Mouse (Mus musculus) bone marrow macrophage, adult 2 months (primary cell): Measurements from ENCODE around the gene Inca1. TPM values are rescaled to one million over a fixed set of nuclear protein-coding genes. Genes with fewer than 3 reads are reported as not detected.

Experiments used
- H3K27ac ChIP-seq: 2 replicates; pipeline ENCODE4 v1.5.1; 2012; ENCODE audit warnings: low read depth, low read length; ENCODE audit not compliant: insufficient read depth
- H3K4me1 ChIP-seq: 2 replicates; pipeline ENCODE4 v1.6.1; 2012; ENCODE audit warnings: low read length; ENCODE audit not compliant: control insufficient read depth, insufficient read depth
- H3K4me3 ChIP-seq: 2 replicates; pipeline ENCODE4 v1.5.1; 2012; ENCODE audit warnings: mild to moderate bottlenecking, low read length, moderate library complexity; ENCODE audit not compliant: insufficient read depth
- CTCF ChIP-seq: IDR thresholded peaks from 2 replicates; pipeline ENCODE4 v1.5.1; 2012; ENCODE audit warnings: low read depth, mild to moderate bottlenecking, low read length, moderate library complexity
- POLR2A ChIP-seq: IDR thresholded peaks from 2 replicates; pipeline ENCODE4 v1.6.1; 2012; ENCODE audit warnings: mild to moderate bottlenecking, low read depth, low read length, borderline replicate concordance
- polyA plus RNA-seq: library from polyadenylated mRNA; stranded (reverse); fragments of >200 nt; gene quantifications from 2 replicates; pipeline ENCODE4 v1.2.4, GENCODE M21; 2012; ENCODE audit not compliant: missing spikeins, insufficient read depth, insufficient read length

Inca1 gene
- polyA plus RNA-seq, 1 experiment = not detected

GRCm38 (mm10) chr11:70654923-70655570 lies 44.9 kb downstream of the Inca1 start:
- Histone ChIP-seq H3K4me3 (peak overlapping the region; percentile 84), H3K4me1 (peaks cover 40% of the 10 kb centered on the region), H3K27ac (peak overlapping the region; percentile 97)
- TF ChIP-seq CTCF = no peak
- no peak for TF ChIP-seq POLR2A

DNA sequence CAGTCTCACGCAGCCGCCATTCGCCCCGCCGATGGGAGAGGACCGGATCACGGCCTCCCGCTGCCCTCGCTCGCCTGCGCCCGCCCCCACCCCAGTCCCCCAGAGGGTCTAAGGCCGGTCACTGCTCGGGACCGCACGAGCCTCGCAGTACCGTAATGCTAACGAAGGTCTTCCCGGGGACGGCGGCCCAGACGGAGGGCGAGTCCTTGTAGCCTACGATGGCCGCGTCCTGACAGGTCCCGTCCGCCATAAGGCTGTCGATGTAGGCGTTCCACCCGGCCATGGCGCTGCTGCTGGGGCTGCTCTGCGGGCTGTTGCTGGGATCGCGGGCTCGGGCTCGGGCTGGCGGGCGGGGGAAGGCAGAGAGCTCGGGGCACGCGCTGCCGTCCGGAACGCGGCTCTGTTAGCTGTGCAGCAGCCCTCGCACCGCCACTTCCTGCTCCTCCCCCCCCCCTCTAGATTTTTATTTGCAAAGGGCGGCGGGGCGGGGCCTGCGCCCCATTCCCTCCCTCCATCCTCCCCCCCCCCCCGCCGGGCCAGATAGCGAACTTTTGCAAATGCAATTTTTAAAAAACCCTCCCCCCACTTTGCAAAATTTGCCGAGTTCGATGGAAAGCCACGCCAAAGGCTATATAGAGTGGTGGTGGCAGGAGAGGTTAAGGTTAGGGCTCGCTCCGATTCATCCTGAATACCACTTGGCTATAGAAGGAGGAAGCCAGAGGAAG lies 45.6 kb downstream of the Inca1 start, which contains the start of gene Pfn1:
TSS of gene Pfn1 (minus strand) at position 447 of the 725 bp plus-strand sequence.
- TF ChIP-seq CTCF (no peak), POLR2A (no peak; the same call in 1 of the 2 replicates)
- H3K4me3 ChIP-seq = peak within 1 kb of the TSS; percentile 100
- peaks cover 42% of the 10 kb centered on the region for H3K4me1 ChIP-seq
- H3K27ac ChIP-seq = peak within 1 kb of the TSS; percentile 99

GRCm38 (mm10) chr11:70653345-70654197 lies 46.4 kb downstream of the Inca1 start:
- Histone ChIP-seq H3K27ac (peak overlapping the region; percentile 99), H3K4me3 (peak overlapping the region; percentile 100), H3K4me1 (peaks cover 40% of the 10 kb centered on the region)
- TF ChIP-seq CTCF (no peak), POLR2A (peak; percentile 51; the same call in 1 of the 2 replicates)

DNA sequence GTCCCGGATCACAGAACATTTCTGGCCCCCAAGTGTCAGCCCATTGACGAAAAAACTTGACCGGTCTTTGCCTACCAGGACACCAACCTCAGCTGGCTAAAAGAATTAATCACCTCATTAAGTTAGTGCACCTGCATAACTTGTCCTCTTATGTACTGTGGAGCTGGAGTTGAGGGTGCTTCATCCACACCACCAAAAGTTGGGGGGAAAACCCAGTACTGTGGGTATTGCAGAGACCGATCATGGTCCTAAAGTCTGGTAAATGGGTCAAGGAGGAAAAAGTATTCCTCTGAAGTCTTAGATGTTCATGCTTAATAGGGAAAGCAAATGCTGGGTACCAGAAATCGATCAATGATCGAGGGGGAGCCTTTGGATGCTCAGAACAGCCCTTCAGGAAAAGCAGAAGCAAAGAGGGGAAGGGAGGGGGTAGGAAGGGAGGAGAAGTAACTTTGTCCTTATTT lies 47.0 kb downstream of the Inca1 start:
- H3K27ac ChIP-seq = peak overlapping the region; percentile 99
- TF ChIP-seq CTCF = no peak
- no peak for TF ChIP-seq POLR2A
- H3K4me3 ChIP-seq = peak overlapping the region; percentile 100
- peaks cover 34% of the 10 kb centered on the region for H3K4me1 ChIP-seq

DNA sequence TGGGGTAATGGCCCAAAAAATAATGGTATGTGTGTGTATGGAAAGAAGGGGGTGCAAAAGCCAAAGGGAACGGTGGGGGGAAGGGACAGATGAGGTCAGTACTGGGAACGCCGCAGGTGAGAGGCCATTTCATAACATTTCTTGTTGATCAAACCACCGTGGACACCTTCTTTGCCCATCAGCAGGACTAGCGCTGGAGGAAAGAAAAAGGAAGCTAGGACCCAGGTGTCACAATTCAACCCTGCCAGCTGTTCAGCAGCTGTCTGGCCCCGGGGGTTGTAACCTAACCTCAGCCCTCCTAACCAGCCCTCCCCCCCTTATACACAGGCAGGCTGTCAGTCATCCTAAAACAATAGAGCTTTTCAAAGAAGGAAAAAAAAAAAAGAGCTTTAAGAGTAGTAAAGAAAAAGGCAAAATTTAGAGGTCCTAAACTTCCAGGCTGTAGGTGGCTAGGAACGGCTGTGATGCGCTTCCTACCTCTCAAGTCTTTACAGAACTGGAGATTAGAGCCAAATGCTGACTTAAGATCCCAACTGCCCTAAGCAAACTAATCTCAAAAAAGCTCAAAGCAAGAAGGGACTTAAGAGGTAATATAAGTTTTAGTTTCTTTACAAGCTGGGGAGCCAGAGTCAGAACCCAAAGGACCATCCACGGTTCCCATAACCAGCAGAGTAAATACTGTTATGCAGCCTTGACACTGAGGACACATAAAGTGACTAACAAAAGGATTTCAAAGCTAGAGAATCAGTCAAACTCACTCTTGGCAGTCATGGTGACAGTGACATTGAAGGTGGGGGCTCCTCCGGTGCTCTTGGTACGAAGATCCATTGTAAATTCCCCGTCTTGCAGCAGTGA lies 47.7 kb downstream of the Inca1 start:
- Histone ChIP-seq H3K4me3 (peak overlapping the region; percentile 100), H3K27ac (peak overlapping the region; percentile 99), H3K4me1 (peaks cover 27% of the 10 kb centered on the region)
- TF ChIP-seq POLR2A = no peak
- TF ChIP-seq CTCF = no peak

GRCm38 (mm10) chr11:70651391-70651790 lies 48.6 kb downstream of the Inca1 start:
- Histone ChIP-seq H3K4me1 (peaks cover 20% of the 10 kb centered on the region), H3K27ac (peak overlapping the region; percentile 99), H3K4me3 (peak overlapping the region; percentile 100)
- TF ChIP-seq CTCF (no peak), POLR2A (no peak)

DNA sequence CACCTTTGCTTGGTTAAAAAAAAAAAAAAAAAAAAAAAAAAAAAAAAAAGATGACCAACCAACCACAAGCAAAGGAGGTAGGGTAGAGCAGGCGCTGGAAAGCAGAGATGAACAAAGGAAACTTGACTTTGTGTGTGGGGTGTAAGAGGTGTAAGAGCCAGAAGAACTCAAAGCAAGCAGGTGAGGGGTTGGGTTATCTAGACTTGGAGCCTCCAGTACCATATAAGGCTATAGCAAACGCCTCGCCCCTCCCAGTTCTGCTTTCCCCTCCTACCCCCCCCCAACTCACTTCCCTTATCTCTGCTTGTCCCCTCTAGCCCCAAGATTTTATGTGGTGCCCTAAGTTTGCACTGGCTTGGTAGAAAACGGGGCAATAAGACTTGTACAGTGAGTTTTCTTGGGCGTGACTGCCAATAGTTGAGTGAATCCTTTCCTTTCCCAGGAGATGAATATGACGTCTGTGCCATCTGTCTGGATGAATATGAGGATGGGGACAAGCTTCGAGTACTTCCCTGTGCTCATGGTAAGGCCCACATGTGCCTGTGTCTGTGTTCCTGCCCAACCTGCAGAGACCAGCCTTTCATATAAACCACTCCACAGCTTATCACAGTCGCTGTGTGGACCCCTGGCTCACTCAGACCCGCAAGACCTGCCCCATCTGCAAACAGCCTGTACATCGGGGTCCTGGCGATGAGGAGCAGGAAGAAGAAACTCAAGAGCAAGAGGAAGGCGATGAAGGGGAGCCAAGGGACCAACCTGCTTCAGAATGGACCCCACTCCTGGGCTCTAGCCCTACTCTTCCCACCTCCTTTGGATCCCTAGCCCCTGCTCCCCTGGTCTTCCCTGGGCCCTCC lies 49.4 kb downstream of the Inca1 start:
- Histone ChIP-seq H3K27ac (peak overlapping the region; percentile 30), H3K4me1 (peaks cover 24% of the 10 kb centered on the region), H3K4me3 (peak overlapping the region; percentile 31)
- TF ChIP-seq POLR2A (no peak), CTCF (no peak)

DNA sequence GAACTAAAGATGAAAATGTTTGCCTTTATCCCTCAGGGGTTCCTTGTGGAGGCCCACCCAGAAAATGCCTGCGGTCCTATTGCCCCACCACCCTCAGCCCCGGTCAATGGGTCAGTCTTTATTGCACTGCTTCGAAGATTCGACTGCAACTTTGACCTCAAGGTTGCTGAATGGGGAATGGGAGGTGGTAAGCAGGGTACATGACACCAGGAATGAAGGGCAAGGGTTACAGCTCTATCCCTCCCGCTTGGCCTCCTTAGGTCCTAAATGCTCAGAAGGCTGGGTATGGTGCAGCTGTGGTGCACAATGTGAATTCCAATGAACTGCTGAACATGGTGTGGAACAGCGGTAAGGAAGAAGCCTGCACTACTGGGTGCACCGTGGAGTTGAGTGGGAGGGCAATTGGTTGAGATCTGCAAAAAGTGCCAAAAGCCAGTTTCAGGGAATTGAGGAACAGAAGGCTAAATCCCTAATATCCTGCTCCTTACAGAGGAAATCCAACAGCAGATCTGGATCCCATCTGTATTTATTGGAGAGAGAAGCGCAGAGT lies 50.7 kb downstream of the Inca1 start:
- H3K4me1 ChIP-seq = peaks cover 28% of the 10 kb centered on the region
- TF ChIP-seq CTCF (no peak), POLR2A (no peak)
- H3K27ac ChIP-seq = no peak overlapping the region
- peak overlapping the region; percentile 92 for H3K4me3 ChIP-seq
